Mouse (Mus musculus) megakaryocyte, embryonic 14.5 days (primary cell): ENCODE measurements at regions not wholly inside any gene's neighbourhood (a gene's known extent, or its start where the extent isn't known, plus 50 kb on each side); places are given as distances from the start of the nearest gene placed in this dataset.

Experiments used
- FLI1 ChIP-seq: IDR thresholded peaks from 2 replicates; pipeline ENCODE4 v1.6.1; 2012; ENCODE audit warnings: low read length, inconsistent platforms, mixed read lengths
- GATA1 ChIP-seq: IDR thresholded peaks from 3 replicates; pipeline ENCODE4 v1.6.1; 2012; ENCODE audit warnings: mixed read lengths, low read length, inconsistent platforms, borderline replicate concordance

- TF ChIP-seq GATA1 = no peak
- TF ChIP-seq FLI1 = no peak
These were observed 263.4 kb downstream of the Osr1 start for GRCm38 (mm10) chr12:9833273-9833672.
